Mouse (Mus musculus): ENCODE measurements around the gene Gm10031.
"Not testable (repeated sequence)": the region's sequence is repeated elsewhere in the genome, so short reads cannot be mapped to it uniquely, and the experiment has no call there.

Gene Gm10031

GRCm38 (mm10) chr1:156523842-156524241 is at the start of gene Gm10031:
TSS of gene Gm10031 (plus strand) at chr1:156524012.
- in situ Hi-C loops (cut with MboI, MseI), result not testable (repeated sequence)

- in situ Hi-C loops (cut with MboI, MseI), result no loop called here
Observed at GRCm38 (mm10) chr1:156474854-156475253, 49.0 kb upstream of the Gm10031 start.

- in situ Hi-C loops (cut with MboI, MseI), result no loop called here
Observed at GRCm38 (mm10) chr1:156476016-156476415, 47.8 kb upstream of the Gm10031 start.

GRCm38 (mm10) chr1:156476535-156476934 is 47.3 kb upstream of the Gm10031 start:
- in situ Hi-C loops (cut with MboI, MseI), result no loop called here

GRCm38 (mm10) chr1:156481826-156482225 is 42.0 kb upstream of the Gm10031 start:
- in situ Hi-C loops (cut with MboI, MseI), result no loop called here

- in situ Hi-C loops (cut with MboI, MseI), result loop anchor here (5.0 kb wide), 1 partner anchor 85 kb away; no protein-coding TSS in a partner anchor
Observed at GRCm38 (mm10) chr1:156487498-156487897, 36.3 kb upstream of the Gm10031 start.

GRCm38 (mm10) chr1:156488031-156488430 is 35.8 kb upstream of the Gm10031 start:
- in situ Hi-C loops (cut with MboI, MseI), result loop anchor here (5.0 kb wide), 1 partner anchor 84 kb away; no protein-coding TSS in a partner anchor

- in situ Hi-C loops (cut with MboI, MseI), result no loop called here
Observed at GRCm38 (mm10) chr1:156491226-156491796, 32.5 kb upstream of the Gm10031 start.

- in situ Hi-C loops (cut with MboI, MseI), result no loop called here
Observed at GRCm38 (mm10) chr1:156495025-156495424, 28.8 kb upstream of the Gm10031 start.

GRCm38 (mm10) chr1:156496910-156497309 is 26.9 kb upstream of the Gm10031 start:
- in situ Hi-C loops (cut with MboI, MseI), result no loop called here

- in situ Hi-C loops (cut with MboI, MseI), result no loop called here
Observed at GRCm38 (mm10) chr1:156504945-156505523, 18.8 kb upstream of the Gm10031 start.

GRCm38 (mm10) chr1:156505901-156506300 is 17.9 kb upstream of the Gm10031 start:
- in situ Hi-C loops (cut with MboI, MseI), result no loop called here

GRCm38 (mm10) chr1:156507753-156508152 is 16.1 kb upstream of the Gm10031 start:
- in situ Hi-C loops (cut with MboI, MseI), result no loop called here

- in situ Hi-C loops (cut with MboI, MseI), result no loop called here
Observed at GRCm38 (mm10) chr1:156520136-156520780, 3.6 kb upstream of the Gm10031 start.

- in situ Hi-C loops (cut with MboI, MseI), result no loop called here
Observed at GRCm38 (mm10) chr1:156521796-156522517, 1.9 kb upstream of the Gm10031 start.

- in situ Hi-C loops (cut with MboI, MseI), result not testable (repeated sequence)
Observed at GRCm38 (mm10) chr1:156532476-156533175, 8.8 kb downstream of the Gm10031 start.

- in situ Hi-C loops (cut with MboI, MseI), result no loop called here
Observed at GRCm38 (mm10) chr1:156533483-156533882, 9.7 kb downstream of the Gm10031 start.

- in situ Hi-C loops (cut with MboI, MseI), result no loop called here
Observed at GRCm38 (mm10) chr1:156533911-156534310, 10.1 kb downstream of the Gm10031 start.

GRCm38 (mm10) chr1:156537031-156537430 is 13.2 kb downstream of the Gm10031 start:
- in situ Hi-C loops (cut with MboI, MseI), result loop anchor here (5.0 kb wide), 1 partner anchor 95 kb away; no protein-coding TSS in a partner anchor

- in situ Hi-C loops (cut with MboI, MseI), result loop anchor here (5.0 kb wide), 1 partner anchor 95 kb away; no protein-coding TSS in a partner anchor
Observed at GRCm38 (mm10) chr1:156537701-156538100, 13.9 kb downstream of the Gm10031 start.

GRCm38 (mm10) chr1:156538382-156538781 is 14.6 kb downstream of the Gm10031 start:
- in situ Hi-C loops (cut with MboI, MseI), result loop anchor here (5.0 kb wide), 1 partner anchor 94 kb away; no protein-coding TSS in a partner anchor

Data from regulatory T cell (primary cell).